Mouse (Mus musculus): Measurements from ENCODE around the gene Nbr1.

GRCm38 (mm10) chr11:101519364-101519763, 32.6 kb upstream of the Nbr1 start:
- TF ChIP-seq CTCF (IDR thresholded peaks at IDR 0.05; ENCODE audit: low read depth), result no peak
- TF ChIP-seq EP300 (optimal IDR thresholded peaks at IDR 0.05), result no peak

Measured in stomach, postnatal 0 days (tissue).